Mouse (Mus musculus): ENCODE data around the gene Nudcd3. TPM values are rescaled to one million over a fixed set of nuclear protein-coding genes. Genes with fewer than 3 reads are reported as not detected.
A peak's percentile ranks its signal among the peaks of the same experiment; 100 is the strongest.

Nudcd3 gene
- polyA plus RNA-seq, 1 experiment from 2014 or later: 39.2 TPM

- WGBS: 80% methylated on average over 2 of the region's 2 CpGs
- ATAC-seq (ENCODE audit: low FRiP score, low TSS enrichment): no peak
- H3K27ac ChIP-seq (ENCODE audit: low read length): no peak overlapping the region
- H3K36me3 ChIP-seq (ENCODE audit: insufficient read depth, low read length): no peaks in the 10 kb centered on the region
- H3K4me2 ChIP-seq (replicated peaks; ENCODE audit: low read depth, low read length): no peak overlapping the region
- H3K4me1 ChIP-seq (ENCODE audit: insufficient read depth, low read length): no peaks in the 10 kb centered on the region
- H3K9me3 ChIP-seq (ENCODE audit: low read length): peaks cover 7% of the 10 kb centered on the region
- no peak overlapping the region for H3K4me3 ChIP-seq (ENCODE audit: low read length)
- no peaks in the 10 kb centered on the region for H3K27me3 ChIP-seq (ENCODE audit: insufficient read depth, low read length)
- H3K9ac ChIP-seq (replicated peaks; ENCODE audit: low read length): no peak overlapping the region
These were observed 6.9 kb upstream of the Nudcd3 start for GRCm38 (mm10) chr11:6207090-6207489.

GRCm38 (mm10) chr11:6200570-6200969 lies 355 bp upstream of the Nudcd3 start:
- peak overlapping the region; percentile 93 for H3K4me3 ChIP-seq (ENCODE audit: low read length)
- no peaks in the 10 kb centered on the region for H3K27me3 ChIP-seq (ENCODE audit: insufficient read depth, low read length)
- peak overlapping the region; percentile 99 for H3K27ac ChIP-seq (ENCODE audit: low read length)
- no peaks in the 10 kb centered on the region for H3K36me3 ChIP-seq (ENCODE audit: insufficient read depth, low read length)
- peak overlapping the region; percentile 66 for H3K4me2 ChIP-seq (replicated peaks; ENCODE audit: low read depth, low read length)
- peak overlapping the region; percentile 89 for H3K9ac ChIP-seq (replicated peaks; ENCODE audit: low read length)
- 26% methylated on average over 9 of the region's 9 CpGs for WGBS
- H3K9me3 ChIP-seq (ENCODE audit: low read length): peaks cover under 1% of the 10 kb centered on the region
- peaks cover 15% of the 10 kb centered on the region for H3K4me1 ChIP-seq (ENCODE audit: insufficient read depth, low read length)
- ATAC-seq (ENCODE audit: low FRiP score, low TSS enrichment): no peak

DNA sequence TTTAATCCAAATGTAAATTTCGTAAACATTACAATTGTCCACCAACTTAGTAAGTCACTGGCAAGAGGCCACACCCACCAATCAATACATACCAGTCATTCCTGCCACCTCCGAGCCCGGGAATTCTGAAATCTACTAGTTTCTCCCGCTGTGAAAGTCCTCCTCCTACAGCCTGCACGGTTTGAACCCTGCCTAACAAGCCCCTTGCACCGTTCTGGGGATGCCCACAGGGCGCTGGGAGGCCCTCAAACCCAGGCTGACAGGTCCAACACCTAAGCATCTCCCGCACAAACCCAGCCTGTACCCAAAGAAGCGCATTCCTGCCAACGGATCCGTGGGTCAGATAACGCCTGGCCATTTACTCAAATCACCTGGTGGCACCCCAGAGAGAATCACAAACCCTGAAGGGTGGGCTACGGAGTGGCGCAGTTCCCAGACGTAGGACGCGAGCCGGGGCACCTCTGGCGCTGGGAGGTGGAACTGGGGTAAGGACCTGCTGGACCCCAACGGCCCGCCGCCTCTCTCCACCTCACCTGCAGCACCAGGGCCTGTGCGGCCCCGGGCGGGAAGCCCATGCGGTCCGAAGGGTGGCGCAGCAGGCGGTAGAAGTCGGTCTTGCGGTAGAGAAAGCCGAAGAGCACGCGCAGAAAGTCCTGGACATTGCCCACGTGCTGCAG lies 667 bp downstream of the Nudcd3 start, which contains the start of gene A730071L15Rik:
TSS of gene A730071L15Rik (plus strand) at position 620 of the 677 bp plus-strand sequence.
- H3K4me1 ChIP-seq (ENCODE audit: insufficient read depth, low read length): peaks cover 15% of the 10 kb centered on the region
- peak within 1 kb of the TSS; percentile 66 for H3K4me2 ChIP-seq (replicated peaks; ENCODE audit: low read depth, low read length)
- H3K36me3 ChIP-seq (ENCODE audit: insufficient read depth, low read length): no peaks in the 10 kb centered on the region
- H3K4me3 ChIP-seq (ENCODE audit: low read length): peak within 1 kb of the TSS; percentile 93
- peak within 1 kb of the TSS; percentile 99 for H3K27ac ChIP-seq (ENCODE audit: low read length)
- no peaks in the 10 kb centered on the region for H3K27me3 ChIP-seq (ENCODE audit: insufficient read depth, low read length)
- no peaks in the 10 kb centered on the region for H3K9me3 ChIP-seq (ENCODE audit: low read length)
- peak; percentile 80 for ATAC-seq (ENCODE audit: low FRiP score, low TSS enrichment)
- WGBS: 1% methylated on average over 35 of the region's 35 CpGs
- H3K9ac ChIP-seq (replicated peaks; ENCODE audit: low read length): peak within 1 kb of the TSS; percentile 89

DNA sequence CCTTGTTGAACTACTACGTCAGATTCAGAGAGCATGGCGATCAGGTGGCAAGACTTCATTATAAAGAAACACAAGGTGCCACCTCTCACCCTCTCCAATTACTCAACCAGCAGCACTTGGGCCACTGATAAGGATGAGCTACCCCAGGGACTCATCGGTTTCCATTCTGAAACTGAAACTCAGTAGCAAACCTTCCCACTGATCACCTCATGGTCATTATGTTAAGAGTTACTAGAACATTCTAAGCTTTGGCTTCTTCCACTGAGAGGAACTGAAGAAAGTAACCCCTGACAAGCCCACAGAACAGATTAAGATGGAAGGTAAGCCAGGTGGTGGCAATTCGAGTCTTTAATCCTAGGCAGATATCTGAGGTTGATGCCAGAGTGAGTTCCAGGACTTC lies 1.8 kb downstream of the Nudcd3 start:
- H3K9me3 ChIP-seq (ENCODE audit: low read length): no peaks in the 10 kb centered on the region
- H3K27ac ChIP-seq (ENCODE audit: low read length): no peak overlapping the region
- H3K9ac ChIP-seq (replicated peaks; ENCODE audit: low read length): no peak overlapping the region
- no peak for ATAC-seq (ENCODE audit: low FRiP score, low TSS enrichment)
- 85% methylated on average over 4 of the region's 4 CpGs for WGBS
- peaks cover 15% of the 10 kb centered on the region for H3K4me1 ChIP-seq (ENCODE audit: insufficient read depth, low read length)
- peak overlapping the region; percentile 66; the same call in 1 of the 2 replicates for H3K4me2 ChIP-seq (replicated peaks; ENCODE audit: low read depth, low read length)
- no peaks in the 10 kb centered on the region for H3K27me3 ChIP-seq (ENCODE audit: insufficient read depth, low read length)
- 0 out of 2 replicates have a peak overlapping the region, but pooled peaks have one; percentile 93 for H3K4me3 ChIP-seq (ENCODE audit: low read length)
- no peaks in the 10 kb centered on the region for H3K36me3 ChIP-seq (ENCODE audit: insufficient read depth, low read length)

- H3K27me3 ChIP-seq (ENCODE audit: insufficient read depth, low read length): no peaks in the 10 kb centered on the region
- WGBS: 91% methylated on average over 8 of the region's 8 CpGs
- no peak overlapping the region for H3K27ac ChIP-seq (ENCODE audit: low read length)
- H3K4me1 ChIP-seq (ENCODE audit: insufficient read depth, low read length): peaks cover 15% of the 10 kb centered on the region
- no peak overlapping the region for H3K9ac ChIP-seq (replicated peaks; ENCODE audit: low read length)
- ATAC-seq (ENCODE audit: low FRiP score, low TSS enrichment): no peak
- no peak overlapping the region for H3K4me3 ChIP-seq (ENCODE audit: low read length)
- H3K4me2 ChIP-seq (replicated peaks; ENCODE audit: low read depth, low read length): no peak overlapping the region
- H3K36me3 ChIP-seq (ENCODE audit: insufficient read depth, low read length): peaks cover 7% of the 10 kb centered on the region
- no peaks in the 10 kb centered on the region for H3K9me3 ChIP-seq (ENCODE audit: low read length)
These were observed 3.4 kb downstream of the Nudcd3 start for GRCm38 (mm10) chr11:6196780-6197179.

GRCm38 (mm10) chr11:6187878-6188277 lies 12.3 kb downstream of the Nudcd3 start:
- Histone ChIP-seq H3K4me3 (ENCODE audit: low read length) (no peak overlapping the region), H3K36me3 (ENCODE audit: insufficient read depth, low read length) (peaks cover 6% of the 10 kb centered on the region), H3K27ac (ENCODE audit: low read length) (no peak overlapping the region), H3K4me1 (ENCODE audit: insufficient read depth, low read length) (peaks cover 12% of the 10 kb centered on the region), H3K9ac (replicated peaks; ENCODE audit: low read length) (no peak overlapping the region), H3K9me3 (ENCODE audit: low read length) (no peaks in the 10 kb centered on the region), H3K4me2 (replicated peaks; ENCODE audit: low read depth, low read length) (no peak overlapping the region), H3K27me3 (ENCODE audit: insufficient read depth, low read length) (no peaks in the 10 kb centered on the region)
- WGBS: 5% methylated on average over 2 of the region's 2 CpGs
- ATAC-seq (ENCODE audit: low FRiP score, low TSS enrichment): peak; percentile 57; the same call in 1 of the 2 replicates

- Histone ChIP-seq H3K4me3 (ENCODE audit: low read length) (no peak overlapping the region), H3K4me1 (ENCODE audit: insufficient read depth, low read length) (peaks cover 12% of the 10 kb centered on the region), H3K4me2 (replicated peaks; ENCODE audit: low read depth, low read length) (no peak overlapping the region), H3K27me3 (ENCODE audit: insufficient read depth, low read length) (no peaks in the 10 kb centered on the region), H3K36me3 (ENCODE audit: insufficient read depth, low read length) (0 out of 2 replicates have a peak, but pooled peaks cover 3% of the 10 kb centered on the region), H3K9ac (replicated peaks; ENCODE audit: low read length) (no peak overlapping the region), H3K9me3 (ENCODE audit: low read length) (no peaks in the 10 kb centered on the region), H3K27ac (ENCODE audit: low read length) (no peak overlapping the region)
- ATAC-seq (ENCODE audit: low FRiP score, low TSS enrichment): no peak
- 67% methylated on average over 3 of the region's 3 CpGs for WGBS
These were observed 12.8 kb downstream of the Nudcd3 start for GRCm38 (mm10) chr11:6187399-6187798.

DNA sequence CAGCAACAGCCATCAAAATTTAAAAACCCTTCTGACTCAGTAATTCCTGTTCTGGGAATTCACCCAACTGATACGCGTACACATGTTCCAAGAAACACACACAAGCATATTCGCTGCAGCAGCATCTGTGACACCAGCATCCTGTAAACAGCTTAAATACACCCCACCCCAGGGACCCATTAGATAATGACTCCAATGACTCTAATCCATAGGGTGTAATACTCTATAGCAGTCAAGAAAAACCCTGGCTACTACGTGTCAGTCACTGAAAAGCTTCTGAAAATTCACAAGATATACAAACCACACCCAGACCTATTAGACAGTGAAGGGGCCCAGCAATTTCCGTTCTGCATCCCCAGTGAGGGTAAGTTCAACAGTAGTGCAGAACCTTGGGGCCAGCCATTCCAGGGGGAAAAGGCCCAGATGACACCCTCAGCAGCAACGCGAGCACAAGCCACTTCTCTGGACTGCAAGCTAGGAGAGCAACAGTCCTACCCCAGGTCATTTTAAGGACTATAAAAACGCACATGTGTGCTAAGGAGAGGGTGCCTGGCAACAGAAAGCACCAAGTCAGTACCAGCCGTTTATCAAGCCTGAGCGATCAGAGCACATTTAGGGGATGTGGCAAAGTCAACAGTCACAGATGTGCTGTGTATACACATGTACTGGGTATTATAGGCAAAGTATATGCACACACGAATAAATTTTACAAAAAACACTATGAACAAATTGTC lies 15.8 kb downstream of the Nudcd3 start:
- Histone ChIP-seq H3K4me3 (ENCODE audit: low read length) (no peak overlapping the region), H3K4me1 (ENCODE audit: insufficient read depth, low read length) (peaks cover 19% of the 10 kb centered on the region), H3K27ac (ENCODE audit: low read length) (no peak overlapping the region), H3K4me2 (replicated peaks; ENCODE audit: low read depth, low read length) (no peak overlapping the region), H3K36me3 (ENCODE audit: insufficient read depth, low read length) (0 out of 2 replicates have a peak, but pooled peaks cover 3% of the 10 kb centered on the region), H3K9me3 (ENCODE audit: low read length) (no peaks in the 10 kb centered on the region), H3K9ac (replicated peaks; ENCODE audit: low read length) (no peak overlapping the region), H3K27me3 (ENCODE audit: insufficient read depth, low read length) (no peaks in the 10 kb centered on the region)
- WGBS: 45% methylated on average over 11 of the region's 11 CpGs
- ATAC-seq (ENCODE audit: low FRiP score, low TSS enrichment): no peak

DNA sequence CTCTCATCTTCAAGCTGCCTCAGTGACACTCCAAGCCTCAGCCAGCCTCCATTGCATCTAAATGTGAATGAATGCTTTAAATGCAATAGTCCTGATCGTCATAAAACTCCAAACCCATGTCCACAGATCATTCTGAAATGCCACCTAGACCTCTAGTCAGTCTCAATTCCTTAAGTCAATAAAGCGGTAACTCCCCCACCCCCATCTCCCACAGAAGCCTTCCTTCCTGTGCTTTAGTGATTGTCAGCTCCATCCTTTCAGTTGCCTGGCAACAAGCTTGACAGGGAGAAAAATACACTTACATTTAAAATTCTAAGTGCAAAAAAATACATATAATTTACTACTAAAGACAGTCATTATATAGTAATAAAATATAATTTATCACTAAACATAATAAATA lies 17.0 kb downstream of the Nudcd3 start:
- Histone ChIP-seq H3K4me2 (replicated peaks; ENCODE audit: low read depth, low read length) (no peak overlapping the region), H3K4me3 (ENCODE audit: low read length) (no peak overlapping the region), H3K4me1 (ENCODE audit: insufficient read depth, low read length) (peaks cover 30% of the 10 kb centered on the region), H3K9me3 (ENCODE audit: low read length) (no peaks in the 10 kb centered on the region), H3K27me3 (ENCODE audit: insufficient read depth, low read length) (no peaks in the 10 kb centered on the region), H3K27ac (ENCODE audit: low read length) (no peak overlapping the region), H3K36me3 (ENCODE audit: insufficient read depth, low read length) (no peaks in the 10 kb centered on the region), H3K9ac (replicated peaks; ENCODE audit: low read length) (no peak overlapping the region)
- 44% methylated on average over 2 of the region's 2 CpGs for WGBS
- ATAC-seq (ENCODE audit: low FRiP score, low TSS enrichment): no peak

Data from kidney, embryonic 16.5 days (tissue).